Mouse (Mus musculus): ENCODE data around the gene Otx1. TPM values are rescaled to one million over a fixed set of nuclear protein-coding genes. Genes with fewer than 3 reads are reported as not detected.

Otx1 gene
- polyA plus RNA-seq, 1 experiment from 2014 or later: not detected

DNA sequence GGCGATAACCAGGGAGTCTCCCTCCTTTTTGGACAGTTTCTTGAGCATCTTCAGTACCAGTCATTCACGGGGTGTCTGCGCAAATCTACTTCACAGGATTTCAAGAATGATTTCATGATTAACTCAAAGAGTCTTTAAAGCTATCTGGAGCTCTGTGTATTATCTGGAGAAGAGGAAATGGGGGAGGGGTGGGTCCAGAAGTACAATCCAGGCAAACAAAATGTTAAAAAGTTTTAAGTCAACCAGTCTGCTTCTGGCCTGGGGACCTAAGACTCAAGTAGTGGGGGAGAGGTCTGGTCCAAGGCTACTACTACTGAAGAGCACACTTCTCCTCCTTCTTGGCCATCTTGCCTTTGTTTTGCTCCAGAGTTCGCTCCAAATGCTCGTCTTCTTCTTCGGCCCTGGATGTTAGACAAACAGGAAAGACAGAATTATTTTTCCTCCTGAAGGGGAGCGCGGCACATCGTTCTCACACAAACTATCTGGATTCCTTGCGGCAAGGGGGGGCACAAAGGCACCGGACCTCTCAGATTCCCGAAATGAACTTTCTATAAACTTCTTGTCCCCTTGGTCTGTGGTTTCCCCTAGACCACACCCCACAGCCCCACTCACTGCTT lies 3.9 kb upstream of the Otx1 start:
- ATAC-seq: no peak
- whole genome bisulfite sequencing: 52% methylated on average over 12 of the region's 12 CpGs
- no peak overlapping the region for H3K27ac ChIP-seq
- H3K4me3 ChIP-seq (replicated peaks): no peak overlapping the region
- H3K4me1 ChIP-seq (replicated peaks): peaks cover 16% of the 10 kb centered on the region
- no peak overlapping the region for H3K9ac ChIP-seq
- H3K27me3 ChIP-seq (replicated peaks): peaks cover 55% of the 10 kb centered on the region
- H3K9me3 ChIP-seq: no peaks in the 10 kb centered on the region
- no peak overlapping the region for H3K4me2 ChIP-seq (replicated peaks)
- H3K36me3 ChIP-seq: no peaks in the 10 kb centered on the region

DNA sequence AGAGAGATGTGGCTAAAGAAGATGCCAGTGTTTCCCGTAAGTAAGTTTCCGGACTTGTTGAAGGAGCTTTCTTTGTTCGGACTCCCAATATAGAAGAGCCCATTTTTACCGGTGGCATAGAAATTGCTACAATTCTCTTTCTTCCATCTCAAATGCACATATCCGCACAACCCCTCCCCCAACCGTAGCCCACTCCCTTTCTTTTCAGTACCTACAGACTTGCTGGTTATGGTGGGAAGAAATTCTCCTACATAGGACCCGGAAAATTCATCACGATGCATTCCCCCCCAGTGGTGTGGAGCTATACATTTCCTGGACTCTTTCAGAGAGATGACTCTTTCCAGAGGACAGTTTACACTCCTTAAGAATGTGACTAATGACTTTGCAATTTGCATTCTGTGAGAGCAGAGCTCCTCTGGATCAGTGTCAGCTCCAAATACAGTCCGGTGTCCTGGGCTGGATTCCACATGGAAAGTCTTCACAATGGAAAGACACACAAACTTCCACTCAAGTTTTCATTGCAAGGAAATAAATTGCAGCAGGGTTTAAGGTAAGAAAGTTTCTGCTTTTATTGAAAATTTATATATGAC lies 2.7 kb upstream of the Otx1 start:
- Histone ChIP-seq H3K4me2 (replicated peaks) (no peak overlapping the region), H3K9ac (no peak overlapping the region), H3K9me3 (no peaks in the 10 kb centered on the region), H3K36me3 (no peaks in the 10 kb centered on the region), H3K27me3 (replicated peaks) (peaks cover 67% of the 10 kb centered on the region), H3K4me3 (replicated peaks) (no peak overlapping the region), H3K4me1 (replicated peaks) (peaks cover 27% of the 10 kb centered on the region), H3K27ac (no peak overlapping the region)
- 44% methylated on average over 9 of the region's 9 CpGs for WGBS
- no peak for ATAC-seq

DNA sequence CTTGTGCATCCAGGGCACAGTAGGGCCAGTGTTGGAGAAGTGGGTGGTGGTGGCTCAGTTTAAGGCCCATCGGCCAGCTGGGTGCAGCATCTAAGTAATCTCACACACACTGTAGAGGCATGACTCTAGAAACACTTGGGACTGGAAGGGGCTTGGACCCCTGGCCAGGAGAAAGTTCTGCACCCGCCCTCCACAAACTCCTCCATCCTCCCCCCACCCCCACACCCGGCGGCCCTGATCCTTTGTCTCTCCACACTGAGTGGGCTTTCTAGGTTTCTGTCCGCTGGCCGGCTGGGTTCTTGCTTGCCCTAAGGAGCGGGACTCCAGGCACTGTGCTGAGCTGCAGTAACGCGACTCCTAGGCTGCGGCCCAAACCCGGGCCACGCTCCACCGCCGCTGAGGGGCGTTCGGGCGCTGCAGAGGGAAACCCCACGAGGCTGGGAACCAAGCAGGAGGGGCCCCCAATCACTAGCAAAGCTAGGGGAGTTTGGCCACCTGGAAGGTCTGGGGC lies 1.7 kb upstream of the Otx1 start:
- no peak overlapping the region for H3K9ac ChIP-seq
- no peak overlapping the region for H3K27ac ChIP-seq
- 9% methylated on average over 18 of the region's 18 CpGs for WGBS
- no peak overlapping the region for H3K4me2 ChIP-seq (replicated peaks)
- H3K4me1 ChIP-seq (replicated peaks): peaks cover 27% of the 10 kb centered on the region
- H3K4me3 ChIP-seq (replicated peaks): no peak overlapping the region
- ATAC-seq: no peak
- no peaks in the 10 kb centered on the region for H3K9me3 ChIP-seq
- H3K27me3 ChIP-seq (replicated peaks): peaks cover 77% of the 10 kb centered on the region
- no peaks in the 10 kb centered on the region for H3K36me3 ChIP-seq

DNA sequence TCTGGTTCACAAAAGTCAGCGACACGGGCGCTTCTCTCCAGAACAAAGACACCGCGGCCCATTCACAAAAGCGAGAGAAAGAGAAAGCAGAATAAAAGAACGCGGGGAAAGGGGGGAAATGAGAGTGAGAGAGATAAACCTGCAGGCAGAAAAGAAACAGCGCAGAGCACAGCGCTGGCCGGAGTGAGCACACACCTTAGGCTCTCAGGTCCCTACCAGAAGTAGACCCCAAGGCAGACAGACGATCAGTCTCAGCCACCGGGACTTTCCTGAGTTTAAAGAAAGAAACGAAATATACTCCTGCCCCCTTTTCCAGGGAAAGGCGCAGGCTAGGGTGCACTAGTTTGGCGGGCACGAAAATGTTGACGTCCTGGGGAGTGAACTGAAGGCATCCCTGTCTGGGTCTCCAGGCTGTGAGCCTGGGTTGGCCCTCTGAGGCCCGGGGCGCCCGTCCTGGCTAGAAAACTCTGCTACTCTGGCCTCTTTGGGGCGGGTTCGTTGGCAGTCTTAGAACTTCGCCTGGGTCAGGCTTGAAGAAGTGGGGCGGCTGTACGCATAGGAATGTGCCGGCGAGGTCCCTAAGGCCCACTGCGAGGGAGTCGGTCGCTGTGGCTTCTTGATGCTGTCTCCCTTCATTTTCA lies 764 bp upstream of the Otx1 start:
- peaks cover 85% of the 10 kb centered on the region for H3K27me3 ChIP-seq (replicated peaks)
- WGBS: 1% methylated on average over 31 of the region's 31 CpGs
- no peak overlapping the region for H3K4me3 ChIP-seq (replicated peaks)
- 0 out of 2 replicates have a peak overlapping the region, but pooled peaks have one; percentile 2 for H3K4me2 ChIP-seq (replicated peaks)
- H3K9me3 ChIP-seq: no peaks in the 10 kb centered on the region
- H3K9ac ChIP-seq: no peak overlapping the region
- no peak overlapping the region for H3K27ac ChIP-seq
- no peaks in the 10 kb centered on the region for H3K36me3 ChIP-seq
- H3K4me1 ChIP-seq (replicated peaks): peaks cover 27% of the 10 kb centered on the region
- ATAC-seq: no peak

DNA sequence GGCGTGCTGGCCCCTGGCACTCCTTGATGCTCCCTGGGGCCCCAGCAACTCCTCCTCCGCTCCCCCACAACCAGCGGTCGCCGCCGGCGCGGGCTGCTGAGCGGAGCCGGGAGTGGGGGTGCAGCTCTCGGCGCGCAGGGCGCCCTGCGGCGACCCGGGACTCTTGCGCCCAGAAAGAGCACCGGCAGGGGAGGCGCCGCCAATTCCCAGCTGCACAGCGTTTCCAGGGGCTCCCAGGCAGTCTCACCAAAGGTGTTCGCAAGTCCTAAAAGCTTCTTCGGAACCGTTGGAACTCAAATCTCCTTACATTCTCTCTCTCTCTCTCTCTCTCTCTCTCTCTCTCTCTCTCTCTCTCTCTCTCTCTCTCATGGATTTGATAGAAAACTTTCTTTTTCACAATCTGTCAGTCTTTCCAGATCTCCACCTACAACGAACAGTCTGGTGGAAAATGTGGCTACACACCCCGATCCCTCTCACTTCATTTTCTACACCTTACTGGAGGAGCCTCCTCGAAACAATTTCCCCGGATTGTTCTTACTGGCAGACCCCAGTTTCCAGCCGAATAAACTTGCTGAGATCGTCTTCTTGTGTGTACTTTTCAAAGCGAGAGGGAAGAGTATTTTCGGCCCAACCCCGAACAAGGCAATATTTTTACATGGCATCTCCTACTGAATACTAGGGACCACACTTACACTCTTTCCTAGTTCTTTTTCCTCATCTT lies 475 bp downstream of the Otx1 start:
- WGBS: under 1% methylated on average over 34 of the region's 34 CpGs
- H3K9ac ChIP-seq: no peak overlapping the region
- no peak for ATAC-seq

DNA sequence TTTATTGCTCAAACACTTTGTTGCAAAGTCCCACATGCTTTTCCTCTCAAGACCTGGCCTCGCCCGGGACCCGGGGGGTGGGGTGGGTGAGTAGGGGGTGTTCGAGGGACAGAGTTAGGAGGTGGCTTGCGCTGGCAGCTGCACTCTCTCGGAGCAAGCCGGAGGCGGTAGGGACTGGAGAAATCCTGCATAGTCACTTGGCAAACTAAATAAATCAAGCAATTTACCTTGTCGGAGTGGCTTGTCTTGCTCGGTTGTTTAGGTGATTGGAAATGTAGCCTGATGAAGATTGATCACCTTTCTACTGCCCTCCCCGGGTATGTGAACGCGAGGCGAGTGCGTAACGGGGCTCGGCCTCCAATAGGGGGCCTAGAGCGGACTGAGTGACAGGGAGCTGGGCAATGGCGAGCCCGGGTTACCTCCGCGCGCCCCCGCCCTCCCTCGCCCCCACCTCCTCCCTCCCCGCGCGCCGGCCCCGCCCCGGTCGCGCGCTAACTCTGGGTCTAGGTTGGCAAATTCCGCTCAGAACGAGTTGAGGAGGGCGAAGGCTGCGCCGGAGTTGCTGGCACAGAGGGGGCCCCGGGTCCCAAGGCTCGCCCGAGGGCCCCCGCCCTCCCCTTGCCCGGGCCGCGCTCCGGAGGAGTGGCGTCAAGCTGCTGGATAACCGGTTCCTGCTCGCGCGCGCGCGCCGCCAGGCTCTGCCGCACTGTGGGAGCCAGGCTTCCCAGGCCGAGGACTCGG lies 1.2 kb downstream of the Otx1 start:
- peaks cover 85% of the 10 kb centered on the region for H3K27me3 ChIP-seq (replicated peaks)
- under 1% methylated on average over 54 of the region's 59 CpGs for WGBS
- peak; percentile 80 for ATAC-seq
- H3K4me3 ChIP-seq (replicated peaks): peak overlapping the region; percentile 45
- H3K27ac ChIP-seq: no peak overlapping the region
- peaks cover 32% of the 10 kb centered on the region for H3K4me1 ChIP-seq (replicated peaks)
- no peaks in the 10 kb centered on the region for H3K36me3 ChIP-seq
- no peaks in the 10 kb centered on the region for H3K9me3 ChIP-seq
- H3K4me2 ChIP-seq (replicated peaks): peak overlapping the region; percentile 90
- 0 out of 2 replicates have a peak overlapping the region, but pooled peaks have one; percentile 10 for H3K9ac ChIP-seq

More for the DNA sequence above, 475 bp downstream of the Otx1 start:
- peak overlapping the region; percentile 90 for H3K4me2 ChIP-seq (replicated peaks)
- H3K4me3 ChIP-seq (replicated peaks): peak overlapping the region; percentile 45
- no peak overlapping the region for H3K27ac ChIP-seq
- peaks cover 27% of the 10 kb centered on the region for H3K4me1 ChIP-seq (replicated peaks)
- H3K9me3 ChIP-seq: no peaks in the 10 kb centered on the region
- H3K36me3 ChIP-seq: no peaks in the 10 kb centered on the region
- H3K27me3 ChIP-seq (replicated peaks): peaks cover 85% of the 10 kb centered on the region

DNA sequence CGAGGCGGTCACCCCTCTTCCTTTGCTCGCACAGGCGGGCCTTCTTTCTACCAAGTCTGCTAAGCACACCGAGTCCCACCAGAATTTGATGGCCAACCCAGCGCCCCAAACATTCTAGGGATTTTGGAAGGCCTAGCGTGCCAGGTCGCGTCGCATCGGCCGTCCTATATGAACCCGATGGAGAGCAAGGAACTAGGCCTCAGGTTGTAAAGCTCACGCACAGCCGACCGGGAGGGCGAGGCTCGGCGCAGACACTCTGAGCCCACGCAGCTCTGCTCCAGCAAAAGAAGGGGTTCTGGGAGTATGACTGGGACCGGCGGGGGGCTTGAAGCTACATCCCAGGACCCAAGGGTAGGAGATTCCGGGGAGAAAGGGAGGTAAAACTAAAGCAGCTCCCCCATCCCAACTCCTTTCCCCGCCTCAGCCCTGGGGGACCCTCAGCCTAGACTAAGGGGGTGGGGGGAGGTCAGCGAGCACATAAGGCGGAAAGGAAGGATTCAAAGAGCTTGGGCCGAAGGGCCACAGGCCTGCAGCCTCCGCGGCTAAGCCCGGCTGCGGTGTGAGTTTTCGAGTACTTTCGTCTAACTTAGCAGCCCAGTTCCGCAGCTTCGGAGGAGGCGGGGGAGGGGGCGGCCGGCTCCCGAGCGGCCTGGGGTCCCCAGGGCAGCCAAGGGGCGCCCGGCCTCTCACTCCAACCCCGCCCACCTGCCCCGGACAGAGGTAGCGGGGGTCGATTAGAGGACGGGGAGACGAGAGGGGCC lies 2.2 kb downstream of the Otx1 start:
- whole genome bisulfite sequencing: 6% methylated on average over 48 of the region's 48 CpGs
- ATAC-seq: no peak
- 0 out of 2 replicates have a peak overlapping the region, but pooled peaks have one; percentile 10 for H3K9ac ChIP-seq

DNA sequence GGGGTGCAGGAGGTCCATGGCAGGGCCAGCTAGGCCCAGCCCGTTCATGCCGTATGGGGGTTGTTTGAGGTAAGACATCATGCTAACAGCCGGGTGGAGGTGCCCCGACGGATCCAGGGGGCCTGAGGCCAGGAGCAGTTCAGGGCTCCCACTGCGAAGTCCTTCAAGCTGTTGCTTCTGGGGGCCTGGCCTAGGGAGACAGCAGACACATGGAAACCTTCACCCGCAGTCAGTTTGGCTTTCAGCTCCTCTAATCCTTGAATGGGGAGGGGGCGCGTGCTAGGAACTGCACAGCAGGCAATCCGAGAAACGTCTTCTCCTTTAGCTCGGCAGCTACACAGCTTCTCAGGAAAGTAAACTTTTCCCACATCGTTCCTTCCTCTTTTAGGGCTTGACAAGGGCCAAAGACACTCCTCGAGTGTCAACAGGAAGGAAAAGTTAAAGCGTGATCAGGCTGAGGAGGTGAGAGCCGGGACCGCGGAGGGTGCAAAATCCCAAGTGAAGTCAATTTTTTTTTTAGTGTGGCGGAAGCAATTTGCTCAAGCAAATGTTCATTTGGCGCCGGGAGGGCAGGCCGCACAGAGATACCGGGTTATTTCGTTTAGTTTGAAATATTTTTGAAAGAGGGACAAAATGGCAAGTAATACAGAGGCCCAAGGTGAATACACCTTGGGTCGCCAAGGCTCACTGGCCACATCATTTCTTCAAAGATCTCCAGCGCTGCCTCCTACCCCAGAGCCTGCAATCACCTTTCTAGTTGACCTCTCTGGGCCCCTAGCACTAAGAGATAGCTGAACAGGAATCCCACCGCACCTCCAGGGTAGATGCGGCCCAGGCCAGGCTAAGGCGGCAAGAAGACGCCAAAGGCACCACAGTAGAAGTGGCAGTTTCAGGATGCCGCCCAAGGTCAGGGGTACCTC lies 3.0 kb downstream of the Otx1 start:
- ATAC-seq: no peak
- H3K9me3 ChIP-seq: no peaks in the 10 kb centered on the region
- peaks cover 88% of the 10 kb centered on the region for H3K27me3 ChIP-seq (replicated peaks)
- no peak overlapping the region for H3K27ac ChIP-seq
- H3K4me1 ChIP-seq (replicated peaks): peaks cover 35% of the 10 kb centered on the region
- H3K9ac ChIP-seq: no peak overlapping the region
- no peak overlapping the region for H3K4me3 ChIP-seq (replicated peaks)
- H3K36me3 ChIP-seq: no peaks in the 10 kb centered on the region
- 10% methylated on average over 31 of the region's 31 CpGs for WGBS
- H3K4me2 ChIP-seq (replicated peaks): no peak overlapping the region

More for the DNA sequence above, 2.2 kb downstream of the Otx1 start:
- peaks cover 36% of the 10 kb centered on the region for H3K4me1 ChIP-seq (replicated peaks)
- peak overlapping the region; percentile 45 for H3K4me3 ChIP-seq (replicated peaks)
- H3K27ac ChIP-seq: no peak overlapping the region
- H3K9me3 ChIP-seq: no peaks in the 10 kb centered on the region
- H3K36me3 ChIP-seq: no peaks in the 10 kb centered on the region
- peaks cover 88% of the 10 kb centered on the region for H3K27me3 ChIP-seq (replicated peaks)
- peak overlapping the region; percentile 90 for H3K4me2 ChIP-seq (replicated peaks)

DNA sequence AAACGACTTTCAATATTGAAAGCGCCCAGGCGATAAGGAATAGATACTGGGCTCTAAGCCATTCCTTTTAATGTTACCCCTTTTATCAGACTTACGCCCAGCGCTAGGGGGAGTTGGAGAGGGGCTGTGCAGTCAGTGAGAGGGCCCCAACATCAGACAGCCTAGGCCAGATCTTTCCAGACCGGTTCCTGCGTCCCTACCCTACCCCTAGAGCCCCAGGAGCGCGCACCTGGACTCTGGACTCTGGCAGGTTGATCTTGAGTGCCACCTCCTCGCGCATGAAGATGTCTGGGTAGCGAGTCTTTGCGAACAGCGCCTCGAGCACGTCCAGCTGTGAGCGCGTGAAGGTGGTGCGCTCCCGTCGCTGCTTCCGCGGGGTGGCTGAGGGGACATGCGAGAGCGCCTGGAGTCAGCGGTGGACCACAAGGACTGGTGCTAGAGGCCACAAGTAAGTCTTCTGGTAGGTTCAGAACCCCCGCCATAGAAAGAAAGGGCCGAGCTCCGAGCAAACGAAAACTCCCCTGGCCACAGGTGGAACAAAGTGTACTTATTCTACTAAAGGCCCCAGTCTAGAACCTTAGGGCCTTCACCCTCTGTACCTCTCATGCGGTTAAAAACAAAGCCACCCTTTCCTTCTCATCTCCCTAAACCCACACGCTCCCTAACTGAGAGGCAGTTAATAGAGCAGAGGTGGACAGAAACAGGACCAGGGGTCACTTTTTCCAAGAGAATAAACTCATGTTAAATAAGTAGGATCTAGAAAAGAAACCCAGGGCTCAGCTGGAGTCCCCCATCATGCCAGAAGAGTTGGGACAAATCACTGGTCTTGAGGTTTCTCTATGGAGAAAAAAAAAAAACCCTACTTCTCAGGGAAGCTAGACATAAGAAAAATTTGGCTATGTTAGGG lies 4.3 kb downstream of the Otx1 start:
- no peak overlapping the region for H3K9ac ChIP-seq
- H3K4me1 ChIP-seq (replicated peaks): peaks cover 32% of the 10 kb centered on the region
- H3K4me2 ChIP-seq (replicated peaks): peak overlapping the region; percentile 22; the same call in 1 of the 2 replicates
- peak; percentile 60 for ATAC-seq
- no peaks in the 10 kb centered on the region for H3K36me3 ChIP-seq
- no peaks in the 10 kb centered on the region for H3K9me3 ChIP-seq
- 5% methylated on average over 32 of the region's 32 CpGs for WGBS
- peaks cover 85% of the 10 kb centered on the region for H3K27me3 ChIP-seq (replicated peaks)
- H3K4me3 ChIP-seq (replicated peaks): no peak overlapping the region
- H3K27ac ChIP-seq: no peak overlapping the region

Measured in intestine, embryonic 15.5 days (tissue).